Mouse (Mus musculus): Measurements from ENCODE around the gene Rpl27a.

Gene Rpl27a

DNA sequence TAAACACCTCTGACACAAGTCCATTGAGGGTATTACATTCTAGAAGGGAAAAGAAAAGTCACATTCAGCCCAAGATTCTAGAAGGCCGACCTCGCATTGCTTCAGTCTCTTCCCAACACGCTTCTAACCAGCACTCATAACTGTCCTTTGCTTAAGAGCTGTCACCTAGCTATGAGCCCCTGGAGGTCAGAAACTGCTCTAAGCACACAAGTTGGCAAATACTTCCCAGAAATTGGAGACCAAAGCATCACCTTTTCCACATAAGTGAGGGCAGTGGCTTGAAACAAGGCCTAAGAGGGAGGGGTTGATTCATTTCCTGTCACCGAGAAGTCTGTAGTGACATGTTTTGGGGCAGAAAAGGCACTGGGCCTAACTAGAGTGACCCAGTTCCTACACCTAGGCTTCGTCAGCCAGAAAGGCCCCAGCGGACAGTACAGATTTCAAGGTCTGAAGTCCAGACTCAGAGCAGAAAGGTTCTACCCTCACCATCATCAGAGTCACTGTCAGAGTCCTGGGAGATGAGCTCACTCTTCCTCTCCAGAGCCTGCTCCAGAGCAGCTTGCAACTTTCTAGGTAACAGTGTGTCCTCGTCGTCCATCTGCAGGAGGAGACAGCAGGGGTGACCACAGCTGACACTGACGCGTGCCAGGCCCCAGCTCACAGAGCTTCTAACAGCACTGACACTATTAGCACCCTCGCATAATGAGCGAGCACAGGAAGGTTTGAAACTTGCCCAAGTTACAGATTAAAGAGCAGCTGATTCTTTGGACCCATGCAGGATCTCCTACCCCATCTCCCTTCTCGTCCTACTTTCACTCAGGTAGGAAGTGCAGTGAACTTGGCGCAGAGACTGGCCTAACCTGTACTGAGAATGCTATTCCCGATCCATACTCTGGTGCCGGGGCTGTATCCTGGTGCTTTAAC lies 7.1 kb downstream of the Rpl27a start:
- DNase-seq, result no peak

DNA sequence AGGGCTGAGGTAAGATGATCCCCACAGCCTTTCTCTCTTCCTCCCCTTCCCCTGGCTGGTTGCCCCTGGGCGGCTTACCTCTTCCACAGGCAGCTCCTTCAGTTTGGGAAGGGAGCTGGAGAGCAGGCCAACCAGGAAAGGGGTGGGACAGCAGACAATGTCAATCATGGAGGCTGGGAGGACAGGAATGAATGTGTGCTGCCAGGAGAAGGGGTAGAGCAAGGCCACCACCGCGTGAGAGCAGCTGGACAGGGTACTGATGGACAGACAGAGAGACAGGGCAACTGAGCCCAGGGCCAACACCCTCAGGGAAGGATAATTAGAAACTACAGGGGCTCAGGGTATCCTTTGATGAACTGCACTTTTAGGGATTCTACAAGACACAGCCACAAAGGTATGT lies 8.6 kb downstream of the Rpl27a start:
- DNase-seq, result no peak

- DNase-seq, result peak; percentile 34 to 55
Measured at GRCm38 (mm10) chr7:109528356-109528755, 9.4 kb downstream of the Rpl27a start.

GRCm38 (mm10) chr7:109529741-109530140 lies 10.8 kb downstream of the Rpl27a start:
- DNase-seq, result no peak

DNA sequence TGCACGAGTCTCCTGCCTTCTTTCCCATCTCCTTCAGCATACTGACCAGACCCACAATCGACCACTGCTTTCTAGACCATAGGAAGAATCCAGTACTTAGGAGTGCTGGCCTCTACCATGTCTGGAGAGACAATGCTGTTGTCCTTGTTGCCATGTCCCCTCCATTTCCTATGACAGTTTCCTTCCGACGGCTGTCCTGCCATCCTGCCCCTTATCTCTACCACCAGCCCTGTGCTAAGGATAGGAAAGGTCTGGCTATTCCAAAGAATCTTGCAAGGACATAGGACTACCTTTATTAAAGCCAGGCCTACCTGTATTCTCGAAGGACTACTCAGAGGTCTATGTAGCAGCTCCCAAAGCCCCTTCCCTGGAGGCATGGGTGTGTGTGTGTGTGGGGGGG lies 12.6 kb downstream of the Rpl27a start:
- no peak for DNase-seq

GRCm38 (mm10) chr7:109532691-109533090 lies 13.7 kb downstream of the Rpl27a start:
- no peak for DNase-seq

GRCm38 (mm10) chr7:109533129-109533528 lies 14.2 kb downstream of the Rpl27a start:
- no peak for DNase-seq

DNA sequence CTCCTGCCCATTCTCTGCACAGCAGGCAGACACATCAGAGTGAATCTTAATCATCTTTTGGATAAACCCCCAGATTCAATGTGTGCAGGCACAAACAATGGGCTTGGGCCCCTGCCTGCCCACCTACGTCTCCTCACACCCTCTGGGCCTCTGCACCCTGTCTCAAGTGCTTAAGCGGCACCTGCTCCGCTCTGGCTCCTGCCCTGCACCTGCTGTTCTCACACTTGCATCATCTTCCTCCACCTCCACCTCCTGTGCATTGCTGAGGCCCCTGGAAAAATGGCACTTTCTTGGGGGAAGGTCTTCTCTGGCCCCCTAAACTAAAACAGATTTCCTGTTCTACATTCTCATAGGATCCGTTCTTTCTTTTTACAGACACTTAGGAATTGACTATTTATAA lies 14.9 kb downstream of the Rpl27a start:
- no peak for DNase-seq

DNA sequence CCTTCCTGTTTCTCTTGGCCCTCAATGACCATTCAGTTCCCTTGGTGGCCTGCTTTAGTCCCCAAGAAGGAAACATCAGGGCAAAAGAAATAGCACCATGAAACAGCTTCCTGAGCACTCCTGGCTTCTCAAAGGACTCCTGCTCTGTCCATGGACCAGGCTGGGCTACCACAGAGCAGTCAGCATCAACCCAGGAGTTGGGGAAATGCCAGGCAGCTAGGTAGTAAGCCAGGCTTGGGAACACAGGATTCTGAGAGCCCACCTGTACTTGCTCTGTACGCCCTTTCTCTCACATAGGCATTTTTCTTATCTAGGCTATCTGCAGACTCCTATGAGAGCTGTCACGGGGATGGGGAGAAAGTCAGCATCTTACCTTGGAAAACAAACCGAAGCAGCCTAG lies 16.0 kb downstream of the Rpl27a start:
- no peak for DNase-seq

DNA sequence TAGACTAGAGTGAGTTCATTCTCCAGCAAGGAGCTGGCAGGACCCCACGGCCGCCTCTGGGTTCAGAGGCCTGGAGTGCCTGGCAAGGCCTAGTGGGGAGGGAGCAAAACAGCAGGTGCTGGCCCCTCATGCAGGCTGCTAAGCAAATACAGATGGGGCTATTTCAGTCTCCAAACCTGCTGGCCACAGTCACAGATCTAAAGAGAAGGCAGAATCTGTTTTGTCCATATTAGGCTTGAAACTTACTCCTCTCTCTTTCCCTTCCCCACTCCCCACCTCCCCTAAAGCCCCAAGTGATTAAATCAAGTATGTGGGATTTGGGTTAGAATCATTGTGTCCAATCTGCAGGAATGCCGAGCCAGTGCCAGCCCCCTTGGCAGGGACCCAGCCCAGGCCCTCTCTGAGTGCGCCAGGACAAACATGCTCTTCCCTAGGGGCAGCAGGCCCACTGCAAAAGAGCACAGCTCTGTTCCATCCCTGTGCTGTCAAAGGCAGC lies 17.6 kb downstream of the Rpl27a start:
- peak in 1 of 2 experiments; percentile 37 for DNase-seq

- DNase-seq, result no peak
Measured at GRCm38 (mm10) chr7:109540902-109541301, 22.0 kb downstream of the Rpl27a start.

DNA sequence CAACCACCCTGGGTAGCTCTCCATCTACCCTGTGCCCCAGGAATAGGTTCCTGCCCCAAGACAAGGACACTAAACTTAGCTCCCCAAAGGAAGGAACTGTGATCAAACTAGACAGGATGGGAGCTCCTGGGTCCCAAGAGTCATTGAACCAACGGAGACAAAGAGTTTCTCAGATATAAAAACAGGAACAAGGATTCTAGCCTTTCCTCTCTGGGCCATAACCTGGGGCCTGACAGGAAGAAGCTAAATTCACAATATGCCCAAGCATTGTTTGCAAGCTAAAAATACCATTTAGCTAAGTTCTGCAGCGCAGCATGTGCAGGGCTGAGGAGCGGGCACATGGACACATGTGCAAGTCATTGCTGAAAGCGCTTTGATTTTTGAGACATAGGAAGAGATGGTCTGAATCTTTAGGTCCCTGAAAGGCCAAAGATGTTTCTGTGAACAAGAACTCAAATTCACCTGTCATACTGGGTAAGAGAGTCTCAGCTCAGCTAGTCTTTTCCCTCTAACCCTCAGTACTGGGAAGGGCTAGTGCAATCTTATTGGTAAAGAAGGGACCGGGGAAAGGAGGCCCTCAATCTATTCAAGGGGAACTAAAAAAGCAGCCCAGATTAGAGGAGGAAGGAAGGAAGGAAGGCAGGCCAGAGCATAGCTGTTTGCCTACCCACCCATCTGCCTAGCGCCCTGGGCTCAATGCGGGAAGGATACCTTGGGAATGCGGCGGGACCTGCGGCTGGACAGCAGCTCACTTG lies 22.8 kb downstream of the Rpl27a start:
- DNase-seq, result no peak

- no peak for DNase-seq
Measured at GRCm38 (mm10) chr7:109542364-109542628, 23.3 kb downstream of the Rpl27a start.

DNA sequence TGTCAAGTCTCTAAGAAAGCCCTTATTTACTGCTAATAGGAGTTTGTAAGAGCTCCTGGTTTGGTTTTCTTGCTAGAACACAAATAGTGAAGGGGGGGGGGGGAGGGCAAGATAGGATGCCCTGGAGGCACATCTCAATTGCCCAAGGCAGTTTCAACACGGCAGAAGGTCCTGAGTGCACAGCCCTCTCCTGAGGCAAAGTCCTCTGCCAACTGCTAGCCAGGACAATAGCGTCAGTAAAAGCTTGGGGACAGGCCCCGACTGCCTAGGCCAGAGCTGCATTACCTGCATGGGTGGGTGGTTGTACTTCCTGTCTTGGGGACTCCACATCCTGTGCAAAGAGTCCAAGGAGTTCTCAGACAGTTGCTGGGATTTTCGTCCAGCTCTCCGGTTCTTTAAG lies 25.8 kb downstream of the Rpl27a start:
- DNase-seq, result no peak

DNA sequence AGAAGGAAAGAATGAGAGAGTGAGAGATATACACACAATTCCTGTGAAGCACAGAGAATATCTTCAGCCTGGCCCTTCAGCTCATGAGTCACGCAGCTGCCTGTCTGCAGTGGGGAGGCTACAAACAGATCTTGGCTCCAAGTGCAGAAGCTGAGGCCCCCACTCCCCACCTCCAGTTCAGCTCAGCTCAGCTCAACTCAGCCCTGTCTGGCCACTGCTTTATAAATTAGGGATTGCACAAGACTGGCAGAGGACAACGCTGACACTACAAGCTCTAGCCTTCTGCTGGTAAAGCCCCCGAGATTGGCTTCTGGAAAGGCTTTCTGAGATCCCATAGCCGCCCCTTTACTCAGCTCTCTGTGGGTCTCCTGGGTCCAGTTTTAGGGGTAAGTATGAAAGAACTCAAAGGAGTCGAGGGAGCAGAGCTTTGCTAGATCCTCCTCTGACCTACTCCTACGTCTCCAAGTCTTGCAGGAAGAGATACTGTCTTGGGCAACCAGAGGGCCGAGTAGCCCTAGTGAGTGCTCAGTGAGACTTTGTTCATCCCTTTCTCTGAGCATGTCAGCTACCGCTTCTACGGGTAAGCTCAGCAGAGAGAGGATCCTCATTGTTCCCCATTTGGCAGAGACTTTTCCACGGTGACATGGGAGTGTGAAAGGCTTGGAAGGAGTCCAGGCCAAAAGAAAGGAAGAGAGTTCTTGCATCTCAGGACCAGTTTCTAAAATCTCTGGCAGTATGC lies 26.5 kb downstream of the Rpl27a start:
- peak; percentile 23 to 35 for DNase-seq

DNA sequence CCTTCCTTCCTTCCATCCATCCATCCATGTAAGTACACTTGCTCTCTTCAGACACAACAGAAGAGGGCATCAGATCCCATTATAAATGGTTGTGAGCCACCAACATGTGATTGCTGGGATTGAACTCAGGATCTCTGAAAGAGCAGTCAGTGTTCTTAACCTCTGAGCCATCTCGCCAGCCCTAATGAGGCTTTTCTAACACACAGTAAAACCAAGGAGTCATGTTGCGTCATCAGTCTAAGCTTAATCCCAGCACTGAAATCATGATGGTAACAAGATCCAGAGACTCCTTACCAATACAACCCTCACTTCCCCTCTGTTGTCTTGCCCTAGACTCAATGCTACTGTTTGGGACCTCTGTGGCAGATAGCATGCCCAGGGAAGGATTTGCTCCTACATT lies 27.2 kb downstream of the Rpl27a start:
- DNase-seq, result no peak

- DNase-seq, result no peak
Measured at GRCm38 (mm10) chr7:109546726-109547125, 27.8 kb downstream of the Rpl27a start.

DNA sequence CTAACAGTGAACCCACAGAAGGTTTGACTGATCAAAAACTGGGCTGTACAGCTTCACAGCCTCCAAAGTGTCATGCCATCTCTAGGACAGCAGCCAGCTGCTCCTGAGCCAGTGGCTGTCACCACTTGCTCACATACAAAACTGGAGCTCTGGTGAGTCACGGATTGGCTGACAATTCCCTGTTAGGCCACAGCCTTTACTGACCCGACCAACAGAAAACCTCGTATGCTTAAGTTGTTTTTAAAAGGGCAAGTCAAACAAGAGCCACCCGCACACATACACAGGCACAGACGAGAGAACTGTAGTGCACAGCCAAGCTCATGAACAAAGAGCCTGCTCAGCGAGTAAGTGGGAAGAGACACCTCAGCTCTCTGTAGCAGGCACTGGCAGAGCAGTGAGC lies 40.6 kb downstream of the Rpl27a start:
- DNase-seq, result peak; percentile 57 to 69

DNA sequence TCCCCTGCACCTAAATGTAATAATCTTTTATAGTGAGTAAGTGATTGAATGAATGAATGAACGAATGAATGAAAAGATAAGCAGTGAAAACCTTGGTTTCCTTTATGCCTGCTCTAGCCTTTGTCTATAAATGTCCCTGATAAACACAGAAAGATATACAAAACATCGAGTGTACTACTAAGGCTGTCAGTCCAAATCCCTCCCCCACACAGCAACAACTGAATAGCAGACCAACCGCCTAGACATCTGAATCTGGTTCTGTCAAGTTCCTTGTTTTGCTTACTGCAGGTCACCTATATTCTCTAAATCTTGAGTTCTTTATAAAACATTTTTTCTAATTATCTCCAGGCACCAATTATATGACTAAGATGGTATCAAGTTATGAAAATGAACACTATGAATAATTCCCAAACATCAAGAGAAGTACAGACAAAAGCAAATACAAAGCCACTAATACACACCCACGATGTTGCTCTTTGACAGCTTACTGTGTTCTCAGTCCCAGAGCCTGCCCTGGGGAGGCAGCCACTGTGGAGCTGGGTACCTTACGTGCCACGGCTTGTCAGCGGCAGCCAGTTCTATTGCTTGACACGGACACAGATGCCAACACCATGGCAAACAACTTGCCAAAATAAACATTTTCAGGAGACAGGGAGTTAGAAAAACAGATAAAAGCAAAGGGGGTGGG lies 42.7 kb downstream of the Rpl27a start:
- peak; percentile 62 to 78 for DNase-seq

DNA sequence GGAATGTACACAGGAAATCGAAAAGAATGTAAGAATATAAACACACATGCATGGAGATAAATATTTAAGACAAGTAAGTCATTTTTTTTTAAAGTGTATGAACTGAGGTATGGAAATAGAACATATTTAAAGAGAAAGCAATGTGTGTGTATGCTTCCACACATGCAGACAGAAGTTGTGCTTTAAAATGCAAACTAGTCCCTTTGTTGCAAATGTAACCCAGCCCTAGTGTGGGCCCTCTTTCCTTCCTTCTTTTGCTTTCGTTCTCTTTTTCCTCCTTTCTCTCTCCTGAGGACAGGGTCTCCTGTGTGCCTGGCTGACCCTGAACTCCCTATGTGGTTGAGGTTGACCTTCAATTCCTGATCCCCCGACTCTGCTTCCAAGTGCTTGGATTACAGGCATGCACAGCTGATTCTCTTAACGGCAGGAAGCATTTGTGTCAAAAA lies 43.2 kb downstream of the Rpl27a start:
- DNase-seq, result no peak

GRCm38 (mm10) chr7:109562676-109563075 lies 43.7 kb downstream of the Rpl27a start:
- DNase-seq, result no peak

DNA sequence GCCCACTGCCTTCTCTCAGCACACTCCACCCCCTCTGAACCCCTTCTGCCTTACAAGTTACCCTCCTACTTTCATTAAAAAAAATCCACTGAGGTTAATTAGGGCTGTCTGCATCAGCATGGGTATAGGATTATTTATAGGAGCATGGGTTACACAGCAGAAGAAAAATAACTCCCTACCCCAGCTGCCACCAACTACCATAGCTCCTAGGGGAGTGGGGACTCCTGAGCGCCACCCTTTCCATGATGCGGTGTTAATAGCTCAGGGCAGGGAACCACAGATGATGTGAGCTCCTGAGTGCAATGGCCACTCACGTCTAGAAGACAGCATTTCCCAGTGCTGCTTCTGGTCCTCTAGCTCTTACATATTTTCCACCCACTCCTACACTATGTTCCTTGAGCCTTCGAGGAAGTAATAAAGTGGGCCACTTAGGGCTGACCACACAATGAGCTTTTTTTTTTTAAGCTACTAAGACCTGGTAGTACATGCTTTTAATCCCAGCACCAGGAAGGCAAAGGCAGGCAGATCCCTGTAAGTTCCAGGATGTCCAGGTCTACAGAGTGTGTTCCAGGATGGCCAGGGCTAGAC lies 44.9 kb downstream of the Rpl27a start:
- peak in 1 of 2 experiments; percentile 55 for DNase-seq
